Mouse (Mus musculus): ENCODE results near the gene Myo1e. TPM values are rescaled to one million over a fixed set of nuclear protein-coding genes. Genes with fewer than 3 reads are reported as not detected.

Gene Myo1e
- polyA plus RNA-seq, 1 experiment from 2014 or later, result 5.1 TPM

DNA sequence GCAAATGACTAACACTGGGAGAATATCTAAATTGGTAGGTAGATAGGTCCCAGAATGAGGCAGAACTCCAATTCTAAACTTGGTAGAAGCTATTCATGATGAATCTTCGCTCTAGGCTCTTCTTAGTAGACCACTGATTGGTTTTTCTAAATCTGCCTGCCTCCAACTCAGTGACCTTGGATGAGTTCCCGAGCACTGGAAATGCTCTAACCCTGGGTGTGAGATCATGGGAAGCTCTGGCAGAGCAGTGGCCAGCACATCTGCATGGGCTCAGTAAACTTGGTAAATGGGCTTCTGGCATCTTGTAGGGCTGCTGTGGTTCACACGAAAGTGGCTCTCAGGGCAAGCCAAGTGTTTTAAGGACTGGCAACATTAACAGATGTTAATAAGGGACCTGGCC is 199.4 kb downstream of the Myo1e start:
- peaks cover 48% of the 10 kb centered on the region for H3K36me3 ChIP-seq (ENCODE audit: control insufficient read depth, insufficient read depth)
- H3K4me1 ChIP-seq (ENCODE audit: control insufficient read depth, low read depth, low read length), result no peaks in the 10 kb centered on the region
- H3K27ac ChIP-seq (ENCODE audit: low read length), result no peak overlapping the region
- H3K9me3 ChIP-seq (replicated peaks; ENCODE audit: control insufficient read depth, low read length), result no peaks in the 10 kb centered on the region
- WGBS (ENCODE audit: insufficient replicate concordance), result 81% methylated on average over 3 of the region's 3 CpGs
- no peak overlapping the region for H3K4me3 ChIP-seq (ENCODE audit: low read depth, low read length)
- ATAC-seq (ENCODE audit: low read depth), result no peak
- no peak overlapping the region for H3K9ac ChIP-seq (ENCODE audit: low read depth, low read length)
- no peak overlapping the region for H3K4me2 ChIP-seq (ENCODE audit: low read depth, low read length)
- no peaks in the 10 kb centered on the region for H3K27me3 ChIP-seq (ENCODE audit: control insufficient read depth, insufficient read depth, low read depth, low read length)

GRCm38 (mm10) chr9:70408791-70409190 is 201.6 kb downstream of the Myo1e start:
- H3K4me1 ChIP-seq (ENCODE audit: control insufficient read depth, low read depth, low read length), result no peaks in the 10 kb centered on the region
- peaks cover 70% of the 10 kb centered on the region for H3K36me3 ChIP-seq (ENCODE audit: control insufficient read depth, insufficient read depth)
- H3K27ac ChIP-seq (ENCODE audit: low read length), result no peak overlapping the region
- no peaks in the 10 kb centered on the region for H3K27me3 ChIP-seq (ENCODE audit: control insufficient read depth, insufficient read depth, low read depth, low read length)
- H3K9me3 ChIP-seq (replicated peaks; ENCODE audit: control insufficient read depth, low read length), result no peaks in the 10 kb centered on the region
- H3K9ac ChIP-seq (ENCODE audit: low read depth, low read length), result no peak overlapping the region
- H3K4me2 ChIP-seq (ENCODE audit: low read depth, low read length), result no peak overlapping the region
- ATAC-seq (ENCODE audit: low read depth), result no peak
- H3K4me3 ChIP-seq (ENCODE audit: low read depth, low read length), result no peak overlapping the region
- WGBS (ENCODE audit: insufficient replicate concordance), result 89% methylated on average over 3 of the region's 3 CpGs

- no peak overlapping the region for H3K4me2 ChIP-seq (ENCODE audit: low read depth, low read length)
- no peaks in the 10 kb centered on the region for H3K4me1 ChIP-seq (ENCODE audit: control insufficient read depth, low read depth, low read length)
These were observed 202.6 kb downstream of the Myo1e start for GRCm38 (mm10) chr9:70409743-70410142.

GRCm38 (mm10) chr9:70410668-70411067 is 203.5 kb downstream of the Myo1e start:
- Histone ChIP-seq H3K4me2 (ENCODE audit: low read depth, low read length) (no peak overlapping the region), H3K9me3 (replicated peaks; ENCODE audit: control insufficient read depth, low read length) (no peaks in the 10 kb centered on the region), H3K4me1 (ENCODE audit: control insufficient read depth, low read depth, low read length) (no peaks in the 10 kb centered on the region), H3K9ac (ENCODE audit: low read depth, low read length) (no peak overlapping the region), H3K27me3 (ENCODE audit: control insufficient read depth, insufficient read depth, low read depth, low read length) (no peaks in the 10 kb centered on the region), H3K27ac (ENCODE audit: low read length) (no peak overlapping the region), H3K4me3 (ENCODE audit: low read depth, low read length) (no peak overlapping the region), H3K36me3 (ENCODE audit: control insufficient read depth, insufficient read depth) (peaks cover 86% of the 10 kb centered on the region)
- 85% methylated on average over 11 of the region's 11 CpGs for WGBS (ENCODE audit: insufficient replicate concordance)
- ATAC-seq (ENCODE audit: low read depth), result no peak

More at GRCm38 (mm10) chr9:70409743-70410142, 202.6 kb downstream of the Myo1e start:
- H3K36me3 ChIP-seq (ENCODE audit: control insufficient read depth, insufficient read depth), result peaks cover 77% of the 10 kb centered on the region
- no peaks in the 10 kb centered on the region for H3K9me3 ChIP-seq (replicated peaks; ENCODE audit: control insufficient read depth, low read length)
- no peak overlapping the region for H3K4me3 ChIP-seq (ENCODE audit: low read depth, low read length)
- 95% methylated on average over 8 of the region's 8 CpGs for WGBS (ENCODE audit: insufficient replicate concordance)
- no peak overlapping the region for H3K27ac ChIP-seq (ENCODE audit: low read length)
- no peak overlapping the region for H3K9ac ChIP-seq (ENCODE audit: low read depth, low read length)
- no peak for ATAC-seq (ENCODE audit: low read depth)
- H3K27me3 ChIP-seq (ENCODE audit: control insufficient read depth, insufficient read depth, low read depth, low read length), result no peaks in the 10 kb centered on the region

- 85% methylated on average over 7 of the region's 7 CpGs for WGBS (ENCODE audit: insufficient replicate concordance)
- Histone ChIP-seq H3K4me1 (ENCODE audit: control insufficient read depth, low read depth, low read length) (no peaks in the 10 kb centered on the region), H3K9me3 (replicated peaks; ENCODE audit: control insufficient read depth, low read length) (no peaks in the 10 kb centered on the region), H3K9ac (ENCODE audit: low read depth, low read length) (no peak overlapping the region), H3K4me3 (ENCODE audit: low read depth, low read length) (no peak overlapping the region), H3K4me2 (ENCODE audit: low read depth, low read length) (no peak overlapping the region), H3K27me3 (ENCODE audit: control insufficient read depth, insufficient read depth, low read depth, low read length) (no peaks in the 10 kb centered on the region), H3K27ac (ENCODE audit: low read length) (no peak overlapping the region), H3K36me3 (ENCODE audit: control insufficient read depth, insufficient read depth) (peaks cover 89% of the 10 kb centered on the region)
- no peak for ATAC-seq (ENCODE audit: low read depth)
These were observed 205.9 kb downstream of the Myo1e start for GRCm38 (mm10) chr9:70413038-70413437.

DNA sequence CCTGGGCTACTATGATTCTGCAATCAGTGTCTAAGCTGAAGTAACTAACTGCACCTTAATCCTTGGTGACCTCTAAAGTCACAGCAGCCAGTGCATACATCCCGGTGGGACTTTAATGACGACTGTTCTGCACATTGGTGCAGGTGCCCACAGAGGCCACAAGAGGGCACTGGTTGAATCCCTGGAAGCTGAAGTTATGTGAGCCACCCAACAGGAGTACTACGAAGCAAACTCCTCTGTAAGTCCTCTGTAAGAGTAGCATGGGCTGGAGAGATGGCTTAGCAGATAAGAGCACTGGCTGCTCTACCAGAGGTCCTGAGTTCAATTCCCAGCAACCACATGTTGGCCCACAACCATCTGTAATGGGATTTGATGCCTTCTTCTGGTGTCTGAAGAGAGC is 209.3 kb downstream of the Myo1e start:
- no peaks in the 10 kb centered on the region for H3K9me3 ChIP-seq (replicated peaks; ENCODE audit: control insufficient read depth, low read length)
- no peak overlapping the region for H3K4me3 ChIP-seq (ENCODE audit: low read depth, low read length)
- H3K36me3 ChIP-seq (ENCODE audit: control insufficient read depth, insufficient read depth), result peaks cover 63% of the 10 kb centered on the region
- H3K4me2 ChIP-seq (ENCODE audit: low read depth, low read length), result no peak overlapping the region
- no peak for ATAC-seq (ENCODE audit: low read depth)
- H3K27ac ChIP-seq (ENCODE audit: low read length), result no peak overlapping the region
- no peak overlapping the region for H3K9ac ChIP-seq (ENCODE audit: low read depth, low read length)
- H3K27me3 ChIP-seq (ENCODE audit: control insufficient read depth, insufficient read depth, low read depth, low read length), result no peaks in the 10 kb centered on the region
- WGBS (ENCODE audit: insufficient replicate concordance), result 72% methylated on average over 3 of the region's 3 CpGs
- H3K4me1 ChIP-seq (ENCODE audit: control insufficient read depth, low read depth, low read length), result peaks cover 6% of the 10 kb centered on the region

DNA sequence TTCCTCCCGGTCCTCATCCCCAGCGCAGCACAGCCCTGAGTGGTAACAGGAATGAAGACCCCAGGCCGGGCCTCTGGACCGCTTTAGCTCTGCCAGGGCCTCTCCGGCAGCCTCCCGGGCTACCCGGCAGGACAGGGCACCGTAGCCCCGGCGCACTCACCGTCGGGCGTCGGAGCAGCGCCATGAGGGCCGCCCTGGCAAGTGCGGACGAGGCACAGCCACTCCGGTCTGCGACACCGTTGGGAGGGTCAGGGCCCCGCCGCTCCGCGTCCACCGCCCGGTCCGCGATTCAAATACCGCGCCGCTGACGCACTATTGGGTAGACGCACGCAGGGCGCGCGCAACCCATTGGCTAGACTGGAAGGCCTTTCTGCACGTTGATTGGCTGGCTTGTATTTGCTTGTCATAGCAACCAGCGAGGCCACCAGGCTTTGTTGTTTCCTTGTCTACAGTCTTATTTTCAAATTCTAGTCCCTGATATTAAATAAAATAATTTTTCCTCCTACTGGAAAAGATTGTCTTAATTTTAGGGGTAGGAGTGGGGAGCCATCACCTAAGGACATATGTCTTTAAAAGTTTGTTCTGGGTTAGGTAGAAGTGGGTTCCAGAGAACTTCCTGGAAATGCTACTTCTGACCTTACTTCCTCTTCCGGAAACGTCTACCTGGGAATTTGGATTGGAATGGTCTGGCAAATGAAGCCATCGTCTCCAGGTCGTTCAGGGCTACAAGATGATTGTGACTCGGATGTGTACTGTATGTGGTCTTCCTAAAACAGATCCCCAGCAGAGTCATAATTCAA is 214.3 kb downstream of the Myo1e start, which contains the start of gene Ccnb2:
Ccnb2 (minus strand) TSS at position 291 of the 800 bp plus-strand sequence.
- H3K9ac ChIP-seq (ENCODE audit: low read depth, low read length), result peak within 1 kb of the TSS; percentile 99
- H3K4me3 ChIP-seq (ENCODE audit: low read depth, low read length), result peak within 1 kb of the TSS; percentile 95
- H3K4me1 ChIP-seq (ENCODE audit: control insufficient read depth, low read depth, low read length), result peaks cover 8% of the 10 kb centered on the region
- peaks cover 24% of the 10 kb centered on the region for H3K36me3 ChIP-seq (ENCODE audit: control insufficient read depth, insufficient read depth)
- no peaks in the 10 kb centered on the region for H3K27me3 ChIP-seq (ENCODE audit: control insufficient read depth, insufficient read depth, low read depth, low read length)
- H3K9me3 ChIP-seq (replicated peaks; ENCODE audit: control insufficient read depth, low read length), result no peaks in the 10 kb centered on the region
- peak within 1 kb of the TSS; percentile 94 for H3K27ac ChIP-seq (ENCODE audit: low read length)
- ATAC-seq (ENCODE audit: low read depth), result peak; percentile 100
- H3K4me2 ChIP-seq (ENCODE audit: low read depth, low read length), result peak within 1 kb of the TSS; percentile 60
- WGBS (ENCODE audit: insufficient replicate concordance), result under 1% methylated on average over 45 of the region's 45 CpGs

GRCm38 (mm10) chr9:70422661-70423060 is 215.5 kb downstream of the Myo1e start:
- Histone ChIP-seq H3K4me3 (ENCODE audit: low read depth, low read length) (no peak overlapping the region), H3K4me1 (ENCODE audit: control insufficient read depth, low read depth, low read length) (peaks cover 8% of the 10 kb centered on the region), H3K36me3 (ENCODE audit: control insufficient read depth, insufficient read depth) (peaks cover 21% of the 10 kb centered on the region), H3K9me3 (replicated peaks; ENCODE audit: control insufficient read depth, low read length) (no peaks in the 10 kb centered on the region), H3K9ac (ENCODE audit: low read depth, low read length) (no peak overlapping the region), H3K27ac (ENCODE audit: low read length) (no peak overlapping the region), H3K27me3 (ENCODE audit: control insufficient read depth, insufficient read depth, low read depth, low read length) (no peaks in the 10 kb centered on the region), H3K4me2 (ENCODE audit: low read depth, low read length) (no peak overlapping the region)
- ATAC-seq (ENCODE audit: low read depth), result no peak
- WGBS (ENCODE audit: insufficient replicate concordance), result 96% methylated on average over 2 of the region's 2 CpGs

DNA sequence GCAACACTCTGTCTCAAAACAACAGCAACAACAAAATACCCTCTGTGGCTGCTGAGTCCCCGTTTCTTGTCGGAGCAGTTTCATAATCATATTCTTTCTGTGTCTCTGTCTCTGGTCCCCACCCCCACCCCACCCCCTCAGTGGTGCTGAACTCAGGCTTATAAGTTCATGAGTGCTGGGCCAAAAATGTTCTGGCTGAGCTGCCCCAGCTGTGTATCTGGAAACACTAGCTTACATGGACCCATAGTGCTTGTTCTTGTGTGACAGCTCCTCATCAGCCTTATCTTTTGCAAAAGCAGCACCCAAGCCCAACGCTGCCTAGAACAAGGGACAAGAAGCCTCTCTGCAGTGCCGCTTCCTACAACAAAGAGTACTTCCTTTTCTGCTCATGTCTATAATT is 232.8 kb downstream of the Myo1e start:
- peaks cover 13% of the 10 kb centered on the region for H3K36me3 ChIP-seq (ENCODE audit: control insufficient read depth, insufficient read depth)
- WGBS (ENCODE audit: insufficient replicate concordance), result 79% methylated on average over 4 of the region's 4 CpGs
- H3K4me2 ChIP-seq (ENCODE audit: low read depth, low read length), result no peak overlapping the region
- no peak overlapping the region for H3K4me3 ChIP-seq (ENCODE audit: low read depth, low read length)
- ATAC-seq (ENCODE audit: low read depth), result no peak
- no peaks in the 10 kb centered on the region; the same call in 1 of the 2 replicates for H3K4me1 ChIP-seq (ENCODE audit: control insufficient read depth, low read depth, low read length)
- H3K9ac ChIP-seq (ENCODE audit: low read depth, low read length), result no peak overlapping the region
- no peaks in the 10 kb centered on the region for H3K9me3 ChIP-seq (replicated peaks; ENCODE audit: control insufficient read depth, low read length)
- no peak overlapping the region for H3K27ac ChIP-seq (ENCODE audit: low read length)
- no peaks in the 10 kb centered on the region for H3K27me3 ChIP-seq (ENCODE audit: control insufficient read depth, insufficient read depth, low read depth, low read length)
